Mouse (Mus musculus): ENCODE measurements at regions not wholly inside any gene's neighbourhood (a gene's known extent, or its start where the extent isn't known, plus 50 kb on each side); places are given as distances from the start of the nearest gene placed in this dataset.
"Not testable (repeated sequence)": the region's sequence is repeated elsewhere in the genome, so short reads cannot be mapped to it uniquely, and the experiment has no call there.

- DNase-seq (ENCODE audit: low spot score): no peak
Observed at GRCm38 (mm10) chr13:4858341-4858740, 249.4 kb upstream of the Akr1e1 start.

DNA sequence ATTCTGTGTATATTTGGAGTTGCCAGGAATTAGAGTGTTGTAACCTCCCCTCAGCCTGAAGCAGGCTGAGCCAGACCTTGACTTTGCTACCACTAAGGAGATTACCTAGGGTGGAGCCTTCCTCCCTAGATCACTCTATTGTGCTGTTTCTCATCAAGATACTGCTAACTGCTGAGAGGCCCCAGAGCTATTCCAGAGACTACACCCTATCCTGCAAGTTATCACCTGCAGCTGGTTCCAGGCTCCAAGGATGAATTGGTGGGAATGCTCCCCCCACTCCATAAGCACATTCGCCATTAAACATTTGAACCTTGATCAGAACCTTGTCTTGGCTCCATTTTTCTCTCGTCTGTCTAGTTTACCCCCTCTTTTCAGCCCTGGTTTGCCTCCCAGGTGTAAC lies 230.5 kb upstream of the Akr1e1 start:
- not testable (repeated sequence) for DNase-seq (ENCODE audit: low spot score)

- no peak for DNase-seq (ENCODE audit: low spot score)
Observed at GRCm38 (mm10) chr13:4826756-4827155, 217.8 kb upstream of the Akr1e1 start.

DNA sequence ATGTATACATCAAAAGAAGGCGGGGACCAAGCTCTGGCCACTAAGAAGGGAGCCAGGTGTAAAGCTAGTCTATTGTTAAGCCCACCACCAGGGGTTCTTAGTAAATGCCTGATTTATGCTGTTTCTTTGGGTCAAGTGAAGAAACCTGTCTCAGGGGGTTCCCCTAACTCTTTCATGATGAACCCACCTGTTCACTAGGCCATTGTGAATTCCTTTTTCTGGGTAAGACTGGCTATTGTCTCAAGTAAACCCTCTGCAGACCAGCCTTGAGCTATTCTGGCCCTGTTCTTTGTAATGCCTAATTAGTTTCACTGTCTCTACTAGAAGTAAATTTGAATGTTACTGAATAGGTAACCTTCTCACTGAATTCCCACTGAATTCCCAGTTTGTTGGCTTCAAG lies 216.8 kb upstream of the Akr1e1 start:
- not testable (repeated sequence) for DNase-seq (ENCODE audit: low spot score)

GRCm38 (mm10) chr13:4806876-4807275 lies 197.9 kb upstream of the Akr1e1 start:
- DNase-seq (ENCODE audit: low spot score): no peak

DNA sequence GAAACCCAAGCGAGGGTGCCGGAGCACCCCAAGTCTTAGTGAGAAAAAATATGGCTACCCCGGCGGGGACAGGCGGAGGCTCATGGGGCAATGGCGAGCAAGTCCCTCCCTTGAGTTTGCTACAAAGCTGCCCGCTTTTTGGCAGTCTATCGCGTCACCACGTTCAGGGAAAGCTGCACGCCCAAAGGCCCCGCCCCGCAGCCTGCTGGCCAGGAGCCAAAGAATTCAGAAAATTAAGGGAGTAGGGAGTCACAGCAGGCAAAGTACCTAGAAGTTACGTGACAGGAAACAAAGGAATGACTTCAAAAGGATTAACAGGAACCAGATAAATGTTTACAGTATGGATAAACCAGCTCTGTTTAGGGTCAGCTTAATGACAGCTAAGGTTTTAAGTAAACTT lies 191.7 kb upstream of the Akr1e1 start:
- DNase-seq (ENCODE audit: low spot score): peak; percentile 43

GRCm38 (mm10) chr13:4791139-4791538 lies 182.2 kb upstream of the Akr1e1 start:
- DNase-seq (ENCODE audit: low spot score): no peak

DNA sequence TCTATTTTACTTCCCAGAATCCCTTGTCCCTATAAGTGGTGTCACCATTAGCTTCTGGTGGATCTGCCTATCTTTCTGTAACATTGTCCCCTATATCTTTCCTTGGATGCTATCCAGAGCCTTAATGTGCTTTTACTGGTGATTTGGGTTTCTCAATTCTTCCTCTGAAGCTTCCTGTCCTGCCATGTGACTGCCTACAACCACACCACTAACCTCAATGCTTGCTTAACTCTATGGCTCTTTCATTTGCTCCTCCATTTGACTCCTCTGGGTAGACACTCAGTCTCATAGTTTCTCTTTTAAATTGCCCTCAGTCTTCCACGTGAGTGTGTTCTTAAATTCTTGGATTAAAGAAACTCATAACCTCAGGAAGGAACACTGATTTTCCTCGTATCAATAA lies 181.4 kb upstream of the Akr1e1 start:
- DNase-seq (ENCODE audit: low spot score): no peak

- no peak for DNase-seq (ENCODE audit: low spot score)
Observed at GRCm38 (mm10) chr13:4783290-4783689, 174.3 kb upstream of the Akr1e1 start.

- not testable (repeated sequence) for DNase-seq (ENCODE audit: low spot score)
Observed at GRCm38 (mm10) chr13:4778264-4778823, 169.4 kb upstream of the Akr1e1 start.

DNA sequence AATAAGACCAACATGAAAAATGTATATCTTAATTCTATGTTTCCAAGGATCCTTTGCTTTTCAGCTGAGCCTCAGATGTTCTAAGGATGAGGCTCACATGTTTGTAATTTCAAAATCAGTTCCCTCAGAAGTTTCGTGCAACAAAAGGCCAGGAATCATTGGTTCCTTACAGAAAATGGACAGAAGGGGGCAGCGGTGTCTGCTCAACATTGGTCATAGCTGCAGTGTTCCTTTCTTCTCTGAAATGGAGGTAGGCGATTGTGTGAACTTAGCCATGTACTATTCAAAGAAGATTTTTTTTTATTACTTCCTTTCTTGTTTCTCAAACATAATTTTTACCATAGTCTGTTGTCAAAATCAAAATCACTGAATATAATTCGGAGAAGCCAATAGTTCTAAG lies 167.9 kb upstream of the Akr1e1 start:
- peak; percentile 64 for DNase-seq (ENCODE audit: low spot score)

DNA sequence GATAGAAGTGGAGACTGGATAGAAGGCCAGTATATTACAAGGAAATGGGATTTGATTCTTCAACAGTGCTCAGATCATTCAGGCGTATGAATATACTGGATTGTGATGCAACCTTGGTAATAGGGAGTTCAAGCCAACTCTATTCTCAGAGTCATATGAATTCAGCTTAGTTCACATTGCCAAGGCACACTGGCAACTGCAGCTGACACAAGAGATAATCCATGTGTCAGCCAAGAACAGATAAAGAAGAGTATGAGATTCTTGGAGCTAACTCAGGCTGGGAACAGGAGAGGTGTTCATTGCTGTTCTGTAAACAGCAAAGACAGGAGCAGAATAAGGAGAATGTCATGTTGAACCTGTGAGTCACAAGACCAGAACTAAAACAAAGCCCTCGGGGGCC lies 163.3 kb upstream of the Akr1e1 start:
- no peak for DNase-seq (ENCODE audit: low spot score)

DNA sequence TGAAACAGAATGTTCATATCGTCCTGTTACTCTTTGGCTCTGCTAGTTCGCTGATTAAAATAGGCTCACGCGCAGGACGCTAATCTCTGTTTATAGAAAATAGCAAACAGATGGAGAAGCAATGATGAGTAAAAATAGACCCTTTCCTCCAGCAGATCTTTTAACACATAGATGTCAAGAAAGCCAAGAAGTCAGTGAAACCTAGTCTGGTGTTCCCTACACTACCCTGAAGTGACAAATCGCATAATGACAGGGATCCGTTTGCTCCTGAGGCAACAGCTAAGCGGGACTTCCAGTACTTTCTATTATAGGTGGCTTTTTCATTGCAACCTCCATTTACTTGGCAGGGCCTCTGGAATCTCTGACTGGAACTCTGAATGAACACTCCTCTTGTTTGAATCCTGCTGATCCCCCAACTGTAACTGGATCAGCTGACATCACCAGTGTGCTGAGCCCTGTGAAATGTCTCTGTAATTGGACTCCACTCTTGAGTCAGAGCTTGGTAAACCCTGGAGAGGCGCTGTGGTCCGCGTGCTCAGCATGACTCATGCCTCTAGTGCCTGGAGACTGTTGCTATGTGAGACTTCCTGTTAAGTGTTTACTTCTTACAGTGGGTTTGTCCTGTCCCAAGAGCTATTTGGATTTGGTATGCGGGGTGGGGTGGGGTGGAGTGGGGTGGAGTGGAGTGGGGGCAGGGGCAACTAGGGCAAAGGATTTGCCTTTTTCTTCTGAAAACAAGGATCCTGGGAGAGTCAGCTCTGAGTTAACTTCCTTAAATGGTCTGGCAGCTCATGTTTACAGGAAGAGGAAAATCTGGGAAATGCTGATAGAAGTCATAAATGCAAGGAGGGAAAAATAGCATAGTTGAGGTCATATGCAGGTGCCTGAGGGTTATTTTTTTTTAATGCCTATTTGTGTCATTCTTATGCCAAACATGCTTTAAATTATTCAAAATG lies 162.4 kb upstream of the Akr1e1 start:
- DNase-seq (ENCODE audit: low spot score): peak; percentile 51

GRCm38 (mm10) chr13:4759965-4760364 lies 151.0 kb upstream of the Akr1e1 start:
- DNase-seq (ENCODE audit: low spot score): no peak

- no peak for DNase-seq (ENCODE audit: low spot score)
Observed at GRCm38 (mm10) chr13:4756529-4756928, 147.6 kb upstream of the Akr1e1 start.

DNA sequence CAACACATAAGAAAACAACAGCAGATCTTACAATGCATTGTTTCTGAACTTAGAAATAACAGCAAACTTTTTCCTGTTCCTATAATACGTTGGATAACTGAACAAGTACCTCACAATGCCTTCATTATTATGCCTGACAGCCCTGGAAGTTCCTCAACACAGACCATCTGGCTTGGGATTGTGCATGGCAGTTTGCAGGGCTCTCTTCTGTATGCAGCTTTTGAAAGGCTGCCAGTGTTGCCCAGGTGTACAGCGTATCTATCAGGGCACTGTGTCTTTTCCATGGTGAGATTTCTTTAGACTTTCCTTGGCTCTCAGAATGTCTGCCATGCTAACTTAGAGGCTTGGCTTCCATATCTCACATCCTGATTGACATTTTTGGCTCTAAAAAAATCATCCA lies 134.0 kb upstream of the Akr1e1 start:
- DNase-seq (ENCODE audit: low spot score): no peak

DNA sequence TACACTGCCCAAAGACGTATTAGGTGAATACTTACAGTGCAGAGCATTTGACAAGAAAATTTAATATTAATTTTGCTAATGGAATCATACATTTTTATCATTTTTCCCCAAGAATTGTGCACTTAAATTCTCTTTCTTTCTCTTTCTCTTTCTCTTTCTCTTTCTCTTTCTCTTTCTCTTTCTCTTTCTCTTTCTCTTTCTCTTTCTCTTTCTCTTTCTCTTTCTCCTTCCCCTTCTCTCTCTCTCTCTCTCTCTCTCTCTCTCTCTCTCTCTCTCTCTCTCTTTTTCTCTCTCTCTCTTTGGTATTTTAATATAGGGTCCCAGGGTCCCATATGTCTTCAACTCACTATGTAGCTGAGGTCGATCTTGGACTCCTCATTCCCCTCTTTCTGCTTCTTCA lies 107.3 kb upstream of the Akr1e1 start:
- DNase-seq (ENCODE audit: low spot score): not testable (repeated sequence)

DNA sequence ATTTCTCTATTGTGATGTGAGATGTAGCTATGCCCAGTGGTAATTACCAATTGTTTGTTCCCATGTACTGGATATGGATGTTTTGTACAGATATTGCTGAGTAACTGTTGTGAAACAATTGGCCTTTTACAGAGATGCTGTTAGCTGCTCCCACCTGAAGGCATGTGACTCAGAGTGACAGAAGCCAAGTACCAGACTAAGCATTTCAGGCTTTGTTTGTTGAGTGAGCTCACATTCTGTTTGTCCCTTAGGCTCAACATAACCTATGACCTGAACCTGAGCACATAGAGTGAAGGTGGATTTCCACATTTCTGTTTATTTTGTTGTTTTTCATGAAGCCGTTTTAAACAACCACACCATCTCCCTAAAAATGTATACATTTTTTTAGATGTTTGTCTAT lies 105.8 kb upstream of the Akr1e1 start:
- no peak for DNase-seq (ENCODE audit: low spot score)

DNA sequence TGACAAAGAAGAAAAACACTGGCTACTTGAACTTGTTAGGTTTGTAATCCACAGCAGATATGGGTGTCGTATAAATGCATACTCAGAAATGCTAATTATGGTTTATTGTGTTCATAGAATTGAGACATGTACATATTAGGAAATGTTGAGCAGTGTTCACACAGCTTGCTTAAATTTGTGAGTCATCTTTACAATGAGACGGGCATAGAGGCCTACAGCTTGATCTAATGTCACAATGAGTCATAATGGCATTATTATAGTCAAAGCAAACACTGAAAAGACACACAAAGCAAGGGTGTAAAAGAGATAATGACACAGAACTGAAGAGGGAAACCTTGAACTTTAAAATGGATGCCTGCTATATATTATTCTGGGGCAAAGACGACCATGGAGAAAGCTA lies 103.7 kb upstream of the Akr1e1 start:
- no peak for DNase-seq (ENCODE audit: low spot score)

DNA sequence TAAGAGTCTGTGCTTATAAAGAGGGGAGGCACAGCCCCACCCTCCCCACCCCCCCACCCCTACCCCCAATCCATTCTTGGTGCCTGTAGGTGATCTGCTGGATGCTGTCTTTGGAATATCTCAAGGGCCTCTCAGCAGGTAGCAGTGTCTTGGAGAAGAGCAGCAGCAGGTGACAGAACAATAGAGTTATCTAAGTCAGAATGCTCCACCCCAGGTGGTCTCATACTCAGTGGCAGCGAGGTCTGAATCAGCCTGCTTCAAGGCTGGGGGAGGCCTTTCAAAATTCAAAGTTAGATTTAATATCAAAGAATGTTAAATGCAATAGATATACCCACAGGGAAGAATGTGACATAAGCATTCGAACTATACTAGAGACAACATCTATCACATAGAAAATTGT lies 90.6 kb upstream of the Akr1e1 start:
- not testable (repeated sequence) for DNase-seq (ENCODE audit: low spot score)

GRCm38 (mm10) chr13:4666375-4667140 lies 57.6 kb upstream of the Akr1e1 start:
- DNase-seq (ENCODE audit: low spot score): peak; percentile 61

- DNase-seq (ENCODE audit: low spot score): no peak
Observed at GRCm38 (mm10) chr13:4663390-4663789, 54.4 kb upstream of the Akr1e1 start.
